ENCODE assay signal across 30 mouse cellular contexts in genomic region chr5:91562486-91562885, GRCm38 (mm10). TPM values are rescaled to one million over a fixed set of nuclear protein-coding genes. Genes with fewer than 3 reads are reported as not detected.
DNase-seq lines count a peak whose midpoint lies in the region; ATAC-seq lines count a peak whose summit lies in the region.
"Had no signal": no experiment of that assay in that cellular context is flagged by ENCODE, and none has a peak within 500 bp of the region (broad histone marks: within the 10 kb centered on the region; RNA-seq: fewer than 3 reads in every experiment).

No protein-coding gene starts in this region.

- H3K36me3 ChIP-seq in heart, embryonic 14.5 days (ENCODE audit: control insufficient read depth, insufficient read depth, low read length), result no peaks in the 10 kb centered on the region
- H3K36me3 ChIP-seq in forebrain, embryonic 14.5 days (ENCODE audit: control insufficient read depth, insufficient read depth, low read length), result no peaks in the 10 kb centered on the region
- H3K36me3 ChIP-seq: embryonic facial prominence, embryonic 10.5 days; embryonic facial prominence, embryonic 15.5 days; forebrain, embryonic 12.5 days; hindbrain, embryonic 12.5 days; intestine, embryonic 15.5 days; limb, embryonic 10.5 days; limb, embryonic 15.5 days; liver, embryonic 15.5 days; stomach, embryonic 15.5 days had no signal

- no peak overlapping the region for H3K4me3 ChIP-seq in heart, embryonic 14.5 days (ENCODE audit: control insufficient read depth in 1 of 2, insufficient read depth in 1 of 2, low read depth in 1 of 2, low read length in 2 of 2)
- no peak overlapping the region for H3K4me3 ChIP-seq in forebrain, embryonic 14.5 days (ENCODE audit: low read depth, low read length)
- H3K4me3 ChIP-seq: embryonic facial prominence, embryonic 10.5 days; embryonic facial prominence, embryonic 15.5 days; forebrain, embryonic 12.5 days; hindbrain, embryonic 12.5 days; intestine, embryonic 15.5 days; limb, embryonic 10.5 days; limb, embryonic 15.5 days; liver, embryonic 15.5 days; stomach, embryonic 15.5 days had no signal

- DNase-seq in gastrocnemius, adult 18-20 months (ENCODE audit: low spot score), result peak; percentile 10
- no peak for DNase-seq in gastrocnemius, postnatal 36 days
- no peak for DNase-seq in heart, postnatal 4 days
- DNase-seq in adrenal gland, postnatal 14 days, result peak; percentile 42
- no peak for DNase-seq in forebrain, embryonic 14.5 days (ENCODE audit: low spot score)
- DNase-seq: cerebellum, adult 2 months; cerebellum, postnatal 14 days; heart, postnatal 14 days; kidney, adult 2 months; kidney, postnatal 36 days; layer of hippocampus, postnatal 36 days; lung, embryonic 14.5 days; lung, postnatal 14 days; right cerebral cortex, postnatal 25 days had no signal

- H3K9ac ChIP-seq in heart, embryonic 14.5 days (ENCODE audit: low read length), result no peak overlapping the region
- H3K9ac ChIP-seq in forebrain, embryonic 14.5 days (ENCODE audit: low read length), result no peak overlapping the region
- H3K9ac ChIP-seq: embryonic facial prominence, embryonic 15.5 days; forebrain, embryonic 12.5 days; hindbrain, embryonic 12.5 days; intestine, embryonic 15.5 days; limb, embryonic 15.5 days; liver, embryonic 15.5 days; lung, embryonic 14.5 days; stomach, embryonic 15.5 days had no signal

- H3K9me3 ChIP-seq in heart, embryonic 14.5 days (ENCODE audit: control insufficient read depth, low read length), result 0 out of 2 replicates have a peak, but pooled peaks cover 2% of the 10 kb centered on the region
- no peaks in the 10 kb centered on the region for H3K9me3 ChIP-seq in forebrain, embryonic 14.5 days (replicated peaks; ENCODE audit: control insufficient read depth, low read length)
- H3K9me3 ChIP-seq: embryonic facial prominence, embryonic 10.5 days; embryonic facial prominence, embryonic 15.5 days; forebrain, embryonic 12.5 days; hindbrain, embryonic 12.5 days; intestine, embryonic 15.5 days; limb, embryonic 10.5 days; limb, embryonic 15.5 days; liver, embryonic 15.5 days; stomach, embryonic 15.5 days had no signal

- no peak overlapping the region for H3K4me2 ChIP-seq in heart, embryonic 14.5 days (ENCODE audit: low read length)
- H3K4me2 ChIP-seq in forebrain, embryonic 14.5 days (ENCODE audit: low read length), result no peak overlapping the region
- H3K4me2 ChIP-seq: embryonic facial prominence, embryonic 15.5 days; forebrain, embryonic 12.5 days; hindbrain, embryonic 12.5 days; intestine, embryonic 15.5 days; limb, embryonic 15.5 days; liver, embryonic 15.5 days; lung, embryonic 14.5 days; midbrain, embryonic 11.5 days; stomach, embryonic 15.5 days had no signal

- WGBS in heart, embryonic 14.5 days, result 50% methylated on average over 7 of the region's 7 CpGs
- 85% methylated on average over 7 of the region's 7 CpGs for WGBS in forebrain, embryonic 14.5 days

- intact Hi-C loops in gastrocnemius, postnatal 36 days (cut with DNase I), result no loop called here

- peak overlapping the region; percentile 36 to 83 for H3K27ac ChIP-seq in heart, embryonic 14.5 days (replicated peaks in 1 of 2; ENCODE audit: control insufficient read depth in 1 of 2, insufficient read depth in 1 of 2, low read depth in 2 of 2, low read length in 2 of 2)
- no peak overlapping the region for H3K27ac ChIP-seq in forebrain, embryonic 14.5 days (ENCODE audit: low read depth, low read length)
- H3K27ac ChIP-seq: embryonic facial prominence, embryonic 10.5 days; embryonic facial prominence, embryonic 15.5 days; forebrain, embryonic 12.5 days; hindbrain, embryonic 12.5 days; hindbrain, postnatal 0 days; intestine, embryonic 15.5 days; limb, embryonic 10.5 days; limb, embryonic 15.5 days; liver, embryonic 15.5 days; stomach, embryonic 15.5 days had no signal

- H3K27me3 ChIP-seq in heart, embryonic 14.5 days (ENCODE audit: control insufficient read depth, insufficient read depth, low read length), result no peaks in the 10 kb centered on the region
- H3K27me3 ChIP-seq in forebrain, embryonic 14.5 days (replicated peaks; ENCODE audit: control insufficient read depth, insufficient read depth, low read length), result no peaks in the 10 kb centered on the region
- H3K27me3 ChIP-seq: embryonic facial prominence, embryonic 15.5 days; forebrain, embryonic 12.5 days; hindbrain, embryonic 12.5 days; intestine, embryonic 15.5 days; limb, embryonic 15.5 days; liver, embryonic 15.5 days; stomach, embryonic 15.5 days had no signal

- ATAC-seq in heart, embryonic 14.5 days (ENCODE audit: insufficient number of reproducible peaks, insufficient read depth, low FRiP score, low read depth), result no peak
- ATAC-seq in common myeloid progenitor, adult 5-6 weeks (replicated peaks; ENCODE audit: low read depth, poor library complexity, severe bottlenecking), result 0 out of 2 replicates have a peak, but pooled peaks have one; percentile 8
- no peak for ATAC-seq in forebrain, embryonic 14.5 days
- ATAC-seq: CD4-positive, CD25-positive, alpha-beta regulatory T cell, adult 4 months; hindbrain, postnatal 0 days; intestine, embryonic 15.5 days; midbrain, embryonic 16.5 days had no signal

- peaks cover 14 to 33% of the 10 kb centered on the region in 2 experiments for H3K4me1 ChIP-seq in heart, embryonic 14.5 days (ENCODE audit: control insufficient read depth in 2 of 2, insufficient read depth in 2 of 2, low read length in 2 of 2)
- no peaks in the 10 kb centered on the region for H3K4me1 ChIP-seq in forebrain, embryonic 14.5 days (ENCODE audit: control insufficient read depth, insufficient read depth, low read length)
- H3K4me1 ChIP-seq: embryonic facial prominence, embryonic 15.5 days; forebrain, embryonic 12.5 days; hindbrain, embryonic 12.5 days; limb, embryonic 10.5 days; liver, embryonic 15.5 days had no signal

RNA-seq across cellular contexts. Expression of gene Parm1, which starts 45.1 kb away (rescaled TPM):
- total RNA-seq in gastrocnemius, adult 18-20 months (2021), result 10 to 100 TPM; 18.2 to 21.7 TPM
- 10 to 100 TPM; 15.9 to 22.4 TPM for total RNA-seq in gastrocnemius, postnatal 36 days (2021)
- 33.3 and 34.2 TPM in 2 replicates for polyA plus RNA-seq in heart, embryonic 14.5 days (2014; fragmentation: Nextera tagmentation; extraction: Ambion mirVana)
- total RNA-seq in heart, postnatal 4 days (2021), result 10 to 100 TPM; 60.7 to 63.4 TPM
- total RNA-seq in adrenal gland, postnatal 14 days (2021), result 57.0 and 61.0 TPM in 2 replicates
- total RNA-seq in common myeloid progenitor, adult 5-6 weeks (2017), result 1.8 and 4.3 TPM in 2 replicates
- polyA plus RNA-seq in forebrain, embryonic 14.5 days (2014; fragmentation: Nextera tagmentation; extraction: Ambion mirVana), result 3.1 and 4.0 TPM in 2 replicates
- total RNA-seq: neutrophil, adult 5-6 weeks had no signal
- polyA plus RNA-seq: CD4-positive, CD25-positive, alpha-beta regulatory T cell, adult 4 months had no signal

Comparison
In these comparisons a context has a peak if more than half of its experiments do, and no peak if none do; other contexts are left out.
1. DNase-seq: peak in gastrocnemius, adult 18-20 months (single experiment) and adrenal gland, postnatal 14 days (single experiment); none in gastrocnemius, postnatal 36 days (0 of 2), heart, postnatal 4 days (single experiment) and forebrain, embryonic 14.5 days (single experiment).